Mouse (Mus musculus): ENCODE results near the gene Lama2. TPM values are rescaled to one million over a fixed set of nuclear protein-coding genes. Genes with fewer than 3 reads are reported as not detected.
A peak's percentile ranks its signal among the peaks of the same experiment; 100 is the strongest.

The Lama2 gene
- polyA plus RNA-seq, 1 experiment from 2014 or later: 17.2 TPM

GRCm38 (mm10) chr10:27135768-27136167, 483.8 kb downstream of the Lama2 start:
- Histone ChIP-seq H3K4me3 (no peak overlapping the region), H3K36me3 (no peaks in the 10 kb centered on the region), H3K4me1 (peaks cover 4% of the 10 kb centered on the region; the same call in 1 of the 2 replicates), H3K27me3 (no peaks in the 10 kb centered on the region), H3K9me3 (no peaks in the 10 kb centered on the region), H3K9ac (no peak overlapping the region), H3K27ac (no peak overlapping the region), H3K4me2 (no peak overlapping the region)
- ATAC-seq (ENCODE audit: insufficient number of reproducible peaks, low FRiP score, low TSS enrichment, low read depth): no peak
- WGBS: 93% methylated on average over 1 of the region's 1 CpGs

DNA sequence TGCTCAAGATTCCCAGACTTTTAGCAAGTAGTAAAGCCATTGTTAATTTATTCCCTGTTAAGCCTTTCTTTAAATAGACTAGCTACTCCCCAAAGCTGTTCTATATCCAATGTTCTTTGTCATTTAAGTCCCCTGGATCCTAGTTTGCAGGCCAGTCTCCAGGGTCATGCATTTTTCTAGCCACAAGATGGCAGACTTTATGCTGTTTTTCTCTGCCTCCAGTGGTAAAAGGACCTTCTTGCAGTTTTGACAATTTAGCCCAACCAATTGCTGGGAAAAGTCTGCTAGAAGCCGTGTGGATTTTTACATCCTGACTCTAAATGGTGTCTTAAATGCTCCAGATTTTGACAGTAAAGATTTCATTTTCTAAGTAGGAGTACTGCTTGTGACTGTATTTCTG, 486.4 kb downstream of the Lama2 start:
- Histone ChIP-seq H3K4me2 (no peak overlapping the region), H3K9me3 (no peaks in the 10 kb centered on the region), H3K9ac (no peak overlapping the region), H3K4me3 (no peak overlapping the region), H3K36me3 (no peaks in the 10 kb centered on the region), H3K27me3 (no peaks in the 10 kb centered on the region), H3K27ac (no peak overlapping the region), H3K4me1 (peaks cover 4% of the 10 kb centered on the region; the same call in 1 of the 2 replicates)
- 6% methylated on average over 1 of the region's 1 CpGs for WGBS
- ATAC-seq (ENCODE audit: insufficient number of reproducible peaks, low FRiP score, low TSS enrichment, low read depth): no peak

- ATAC-seq (ENCODE audit: insufficient number of reproducible peaks, low FRiP score, low TSS enrichment, low read depth): no peak
- Histone ChIP-seq H3K9ac (no peak overlapping the region), H3K4me3 (no peak overlapping the region), H3K36me3 (no peaks in the 10 kb centered on the region), H3K9me3 (no peaks in the 10 kb centered on the region), H3K27me3 (no peaks in the 10 kb centered on the region), H3K4me2 (no peak overlapping the region), H3K27ac (no peak overlapping the region), H3K4me1 (no peaks in the 10 kb centered on the region)
- 74% methylated on average over 2 of the region's 2 CpGs for WGBS
Measured at GRCm38 (mm10) chr10:27127454-27127853, 492.1 kb downstream of the Lama2 start.

GRCm38 (mm10) chr10:27123763-27124162, 495.8 kb downstream of the Lama2 start:
- 49% methylated on average over 5 of the region's 5 CpGs for WGBS
- Histone ChIP-seq H3K9me3 (no peaks in the 10 kb centered on the region), H3K27me3 (no peaks in the 10 kb centered on the region), H3K4me2 (no peak overlapping the region), H3K4me3 (no peak overlapping the region), H3K4me1 (no peaks in the 10 kb centered on the region), H3K27ac (no peak overlapping the region), H3K9ac (no peak overlapping the region), H3K36me3 (no peaks in the 10 kb centered on the region)
- ATAC-seq (ENCODE audit: insufficient number of reproducible peaks, low FRiP score, low TSS enrichment, low read depth): no peak

GRCm38 (mm10) chr10:27117815-27118214, 501.7 kb downstream of the Lama2 start:
- Histone ChIP-seq H3K4me2 (no peak overlapping the region), H3K9me3 (no peaks in the 10 kb centered on the region), H3K4me1 (no peaks in the 10 kb centered on the region), H3K4me3 (no peak overlapping the region), H3K27ac (no peak overlapping the region), H3K27me3 (no peaks in the 10 kb centered on the region), H3K36me3 (no peaks in the 10 kb centered on the region), H3K9ac (no peak overlapping the region)
- 85% methylated on average over 3 of the region's 3 CpGs for WGBS
- ATAC-seq (ENCODE audit: insufficient number of reproducible peaks, low FRiP score, low TSS enrichment, low read depth): no peak

- no peaks in the 10 kb centered on the region for H3K27me3 ChIP-seq
Measured at GRCm38 (mm10) chr10:27116938-27117647, 502.5 kb downstream of the Lama2 start.

GRCm38 (mm10) chr10:27114131-27114530, 505.4 kb downstream of the Lama2 start:
- no peaks in the 10 kb centered on the region for H3K36me3 ChIP-seq
- H3K9me3 ChIP-seq: no peaks in the 10 kb centered on the region
- H3K4me3 ChIP-seq: no peak overlapping the region
- H3K4me1 ChIP-seq: no peaks in the 10 kb centered on the region
- H3K4me2 ChIP-seq: no peak overlapping the region
- no peaks in the 10 kb centered on the region for H3K27me3 ChIP-seq
- H3K9ac ChIP-seq: no peak overlapping the region
- 87% methylated on average over 3 of the region's 3 CpGs for WGBS
- no peak overlapping the region for H3K27ac ChIP-seq
- no peak for ATAC-seq (ENCODE audit: insufficient number of reproducible peaks, low FRiP score, low TSS enrichment, low read depth)

More at GRCm38 (mm10) chr10:27116938-27117647, 502.5 kb downstream of the Lama2 start:
- Histone ChIP-seq H3K27ac (no peak overlapping the region), H3K9me3 (no peaks in the 10 kb centered on the region), H3K4me2 (no peak overlapping the region), H3K9ac (no peak overlapping the region), H3K36me3 (no peaks in the 10 kb centered on the region), H3K4me3 (no peak overlapping the region), H3K4me1 (no peaks in the 10 kb centered on the region)
- no peak for ATAC-seq (ENCODE audit: insufficient number of reproducible peaks, low FRiP score, low TSS enrichment, low read depth)
- 83% methylated on average over 2 of the region's 2 CpGs for WGBS

DNA sequence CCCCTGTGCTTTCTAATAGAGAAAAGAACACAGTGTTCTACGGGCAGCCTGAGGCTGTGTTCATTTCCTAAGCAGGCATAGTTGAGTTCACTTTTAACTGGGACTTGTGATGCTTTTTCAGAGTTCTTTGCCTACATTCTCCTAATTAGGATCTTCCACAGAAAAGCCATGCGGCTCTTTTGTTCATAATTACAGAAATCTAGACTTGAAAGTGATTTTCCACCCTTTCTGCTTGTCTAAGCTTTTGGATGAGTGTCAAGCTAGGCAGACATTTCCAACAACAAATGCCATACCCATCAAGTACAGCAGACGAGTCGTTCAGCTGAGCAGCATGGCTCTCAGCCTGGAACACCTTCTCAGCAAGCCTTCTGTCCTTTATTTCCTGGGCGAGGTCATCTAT, 515.7 kb downstream of the Lama2 start:
- Histone ChIP-seq H3K9me3 (no peaks in the 10 kb centered on the region), H3K4me3 (no peak overlapping the region), H3K4me2 (no peak overlapping the region), H3K27ac (no peak overlapping the region), H3K27me3 (no peaks in the 10 kb centered on the region), H3K4me1 (no peaks in the 10 kb centered on the region), H3K9ac (no peak overlapping the region), H3K36me3 (no peaks in the 10 kb centered on the region)
- 68% methylated on average over 5 of the region's 5 CpGs for WGBS
- ATAC-seq (ENCODE audit: insufficient number of reproducible peaks, low FRiP score, low TSS enrichment, low read depth): no peak

DNA sequence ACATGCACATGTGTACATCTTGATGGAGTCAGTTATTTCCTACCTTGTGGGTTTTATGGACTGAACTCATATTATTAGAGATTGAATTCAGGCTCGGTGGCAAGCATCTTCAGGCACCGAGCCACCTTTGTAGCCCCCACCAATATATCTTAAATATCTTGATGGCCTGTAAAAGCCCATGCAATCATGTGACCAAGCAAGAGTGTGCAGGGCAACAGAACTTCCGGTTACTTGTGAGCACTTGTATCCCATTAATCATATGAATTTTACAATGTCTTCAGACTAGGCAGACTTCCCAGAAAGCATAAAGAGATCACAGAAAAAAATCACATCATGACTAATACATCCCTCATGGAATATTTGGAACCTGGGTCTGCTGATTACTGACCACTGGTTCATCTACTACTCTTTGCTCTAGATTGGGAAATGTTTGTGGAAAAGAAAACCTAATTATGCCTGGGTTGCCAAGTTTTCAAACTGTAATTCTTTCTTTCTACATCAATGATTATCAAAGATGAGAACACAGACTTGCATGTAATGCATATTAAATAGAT, 517.7 kb downstream of the Lama2 start:
- Histone ChIP-seq H3K36me3 (no peaks in the 10 kb centered on the region), H3K27ac (no peak overlapping the region), H3K4me2 (no peak overlapping the region), H3K9ac (no peak overlapping the region), H3K27me3 (no peaks in the 10 kb centered on the region), H3K9me3 (no peaks in the 10 kb centered on the region), H3K4me3 (no peak overlapping the region), H3K4me1 (no peaks in the 10 kb centered on the region)
- no peak for ATAC-seq (ENCODE audit: insufficient number of reproducible peaks, low FRiP score, low TSS enrichment, low read depth)
- 41% methylated on average over 3 of the region's 3 CpGs for WGBS

GRCm38 (mm10) chr10:27077113-27077512, 542.4 kb downstream of the Lama2 start:
- Histone ChIP-seq H3K27ac (no peak overlapping the region), H3K4me3 (no peak overlapping the region), H3K9me3 (no peaks in the 10 kb centered on the region), H3K36me3 (no peaks in the 10 kb centered on the region), H3K4me2 (no peak overlapping the region), H3K4me1 (no peaks in the 10 kb centered on the region), H3K9ac (no peak overlapping the region), H3K27me3 (no peaks in the 10 kb centered on the region)
- no peak for ATAC-seq (ENCODE audit: insufficient number of reproducible peaks, low FRiP score, low TSS enrichment, low read depth)
- WGBS: 92% methylated on average over 2 of the region's 2 CpGs

DNA sequence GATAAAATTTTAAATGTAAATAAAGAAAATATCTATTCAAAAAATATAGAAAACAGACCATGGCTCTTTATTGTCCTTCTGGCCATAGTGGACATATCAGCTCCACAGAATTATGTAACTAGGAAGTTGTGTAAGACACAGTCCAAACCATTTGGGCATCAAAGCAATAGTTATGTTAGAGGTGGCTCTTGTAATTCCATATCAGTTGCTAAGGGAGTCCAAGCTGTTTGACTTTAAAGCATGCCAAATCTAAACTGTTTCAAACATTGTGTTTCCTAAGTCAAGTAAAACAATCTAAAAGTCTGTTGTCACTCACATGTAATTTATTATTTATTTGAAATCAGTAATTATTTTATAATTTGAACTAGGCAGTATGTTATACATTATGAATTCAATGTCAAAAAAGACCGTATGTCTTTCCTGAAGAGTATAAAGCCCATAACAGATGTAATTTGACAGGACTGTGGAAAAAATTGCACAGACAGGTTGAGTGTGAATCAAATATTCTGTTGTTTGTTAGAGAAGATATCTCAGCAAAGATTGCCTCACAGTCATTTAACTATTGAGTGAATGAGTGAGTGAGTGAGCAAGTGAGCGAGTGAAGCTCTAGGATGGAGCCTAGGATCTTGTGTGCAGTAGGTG, 550.6 kb downstream of the Lama2 start:
- H3K4me2 ChIP-seq: no peak overlapping the region
- ATAC-seq (ENCODE audit: insufficient number of reproducible peaks, low FRiP score, low TSS enrichment, low read depth): no peak
- no peaks in the 10 kb centered on the region for H3K36me3 ChIP-seq
- H3K27me3 ChIP-seq: no peaks in the 10 kb centered on the region
- no peaks in the 10 kb centered on the region for H3K9me3 ChIP-seq
- no peak overlapping the region for H3K27ac ChIP-seq
- no peak overlapping the region for H3K4me3 ChIP-seq
- 83% methylated on average over 2 of the region's 2 CpGs for WGBS
- H3K9ac ChIP-seq: no peak overlapping the region
- 0 out of 2 replicates have a peak, but pooled peaks cover under 1% of the 10 kb centered on the region for H3K4me1 ChIP-seq

GRCm38 (mm10) chr10:27063671-27064070, 555.9 kb downstream of the Lama2 start:
- ATAC-seq (ENCODE audit: insufficient number of reproducible peaks, low FRiP score, low TSS enrichment, low read depth): peak; percentile 76; the same call in 1 of the 2 replicates
- no peaks in the 10 kb centered on the region for H3K27me3 ChIP-seq
- no peaks in the 10 kb centered on the region for H3K36me3 ChIP-seq
- H3K4me2 ChIP-seq: 0 out of 2 replicates have a peak overlapping the region, but pooled peaks have one; percentile 19
- peak overlapping the region; percentile 28; the same call in 1 of the 2 replicates for H3K27ac ChIP-seq
- no peaks in the 10 kb centered on the region for H3K9me3 ChIP-seq
- peaks cover 7% of the 10 kb centered on the region; the same call in 1 of the 2 replicates for H3K4me1 ChIP-seq
- H3K9ac ChIP-seq: no peak overlapping the region
- H3K4me3 ChIP-seq: no peak overlapping the region
- 3% methylated on average over 4 of the region's 4 CpGs for WGBS

Measured in limb, embryonic 15.5 days (tissue).